Mouse (Mus musculus) neural tube, embryonic 11.5 days (tissue): ENCODE data around the gene Stox2. TPM values are rescaled to one million over a fixed set of nuclear protein-coding genes. Genes with fewer than 3 reads are reported as not detected.

Source experiments
- ATAC-seq: fragments of 200-750 bp; cut with Nextera tagmentation; 2 replicates; pipeline ENCODE4 v1.8.0; 2017; ENCODE audit warnings: moderate number of reproducible peaks, mild to moderate bottlenecking, moderate TSS enrichment, moderate library complexity; ENCODE audit not compliant: insufficient read depth, low FRiP score, low TSS enrichment
- DNase-seq: peaks from one replicate; pipeline ENCODE4 v3.0.0-alpha.2; 2015; ENCODE audit warnings: low spot score
- H3K27ac ChIP-seq: fragments of 300-500 bp; sonication (generic); 2 replicates; pipeline ENCODE4 v1.5.1; 2014; ENCODE audit warnings: low read depth, mild to moderate bottlenecking, low read length
- H3K27me3 ChIP-seq: fragments of 300-500 bp; sonication (generic); 2 replicates; pipeline ENCODE4 v1.6.1; 2014; ENCODE audit warnings: mild to moderate bottlenecking, low read length, mixed read lengths; ENCODE audit not compliant: control insufficient read depth, insufficient read depth
- H3K36me3 ChIP-seq: fragments of 300-500 bp; sonication (generic); 2 replicates; pipeline ENCODE4 v1.6.1; 2014; ENCODE audit warnings: mild to moderate bottlenecking, low read length, moderate library complexity, mixed read lengths; ENCODE audit not compliant: control insufficient read depth, insufficient read depth
- H3K4me1 ChIP-seq: fragments of 300-500 bp; sonication (generic); 2 replicates; pipeline ENCODE4 v1.6.1; 2014; ENCODE audit warnings: low read length, mixed read lengths; ENCODE audit not compliant: control insufficient read depth, insufficient read depth
- H3K4me2 ChIP-seq: fragments of 300-500 bp; sonication (generic); 2 replicates; pipeline ENCODE4 v1.6.1; 2014; ENCODE audit warnings: low read depth, mild to moderate bottlenecking, moderate library complexity
- H3K4me3 ChIP-seq: fragments of 300-500 bp; sonication (generic); 2 replicates; pipeline ENCODE4 v1.5.1; 2014; ENCODE audit warnings: low read depth, low read length
- H3K9ac ChIP-seq: fragments of 300-500 bp; sonication (generic); 2 replicates; pipeline ENCODE4 v1.6.1; 2014; ENCODE audit warnings: mild to moderate bottlenecking, low read length
- H3K9me3 ChIP-seq: fragments of 300-500 bp; sonication (generic); 2 replicates; pipeline ENCODE4 v1.6.1; 2016; ENCODE audit warnings: low read length; ENCODE audit not compliant: control insufficient read depth
- WGBS: fragments of 180-500 bp; shearing (Covaris S2); extraction: QIAGEN DNeasy Blood & Tissue Kit; methylation state at CpG from one replicate; pipeline ENCODE4 v1.1.7; 2014; 5-methylcytosine and 5-hydroxymethylcytosine counted together
- polyA plus RNA-seq: library from polyadenylated mRNA; unstranded; fragments of >200 nt; fragmentation: Nextera tagmentation; extraction: Ambion mirVana; gene quantifications from 2 replicates; pipeline ENCODE4 v1.2.1, GENCODE M21; 2014

The Stox2 gene
- polyA plus RNA-seq, 1 experiment from 2014 or later, result 27.9 TPM

GRCm38 (mm10) chr8:47320707-47321106 lies 125.5 kb downstream of the Stox2 start:
- H3K9me3 ChIP-seq, result no peaks in the 10 kb centered on the region
- WGBS, result 48% methylated on average over 2 of the region's 2 CpGs
- no peak overlapping the region for H3K4me2 ChIP-seq
- DNase-seq, result no peak
- H3K27me3 ChIP-seq, result no peaks in the 10 kb centered on the region
- no peak for ATAC-seq
- no peak overlapping the region for H3K27ac ChIP-seq
- no peaks in the 10 kb centered on the region for H3K4me1 ChIP-seq
- no peaks in the 10 kb centered on the region for H3K36me3 ChIP-seq
- no peak overlapping the region for H3K9ac ChIP-seq
- no peak overlapping the region for H3K4me3 ChIP-seq

- Histone ChIP-seq H3K4me1 (no peaks in the 10 kb centered on the region), H3K9me3 (no peaks in the 10 kb centered on the region), H3K27me3 (no peaks in the 10 kb centered on the region), H3K27ac (no peak overlapping the region), H3K4me3 (no peak overlapping the region), H3K9ac (no peak overlapping the region), H3K4me2 (no peak overlapping the region), H3K36me3 (no peaks in the 10 kb centered on the region)
- 63% methylated on average over 3 of the region's 3 CpGs for WGBS
- DNase-seq, result no peak
- ATAC-seq, result no peak
These were observed 127.7 kb downstream of the Stox2 start for GRCm38 (mm10) chr8:47318468-47318867.

DNA sequence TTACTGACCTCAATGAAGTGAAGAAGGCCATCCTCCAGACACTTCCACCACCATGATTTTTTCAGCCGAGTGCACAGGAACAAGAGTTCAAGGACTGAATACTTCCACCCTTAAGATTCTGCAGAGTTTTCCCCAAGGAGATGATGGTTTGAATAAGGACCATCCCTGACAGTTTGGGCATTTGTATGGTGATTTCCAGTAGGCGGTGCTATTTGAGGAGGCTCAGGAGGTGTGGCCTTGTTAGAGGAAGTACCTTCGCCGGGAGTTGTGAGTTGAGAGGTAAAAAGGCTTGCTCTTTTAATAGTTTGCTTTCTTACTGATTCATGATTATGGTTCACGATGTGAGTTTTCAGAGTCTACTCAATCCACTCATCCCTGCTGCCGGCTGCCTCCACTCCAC lies 138.0 kb downstream of the Stox2 start:
- Histone ChIP-seq H3K27ac (no peak overlapping the region), H3K36me3 (no peaks in the 10 kb centered on the region), H3K4me1 (no peaks in the 10 kb centered on the region), H3K9me3 (no peaks in the 10 kb centered on the region), H3K9ac (no peak overlapping the region), H3K27me3 (no peaks in the 10 kb centered on the region), H3K4me3 (no peak overlapping the region), H3K4me2 (no peak overlapping the region)
- WGBS, result 95% methylated on average over 6 of the region's 6 CpGs
- DNase-seq (no peak), ATAC-seq (no peak)

- no peak overlapping the region for H3K9ac ChIP-seq
- H3K4me1 ChIP-seq, result no peaks in the 10 kb centered on the region
- no peaks in the 10 kb centered on the region for H3K9me3 ChIP-seq
- DNase-seq (no peak), ATAC-seq (no peak)
- 73% methylated on average over 5 of the region's 5 CpGs for WGBS
- no peak overlapping the region for H3K4me3 ChIP-seq
- no peak overlapping the region for H3K4me2 ChIP-seq
- H3K27ac ChIP-seq, result no peak overlapping the region
- no peaks in the 10 kb centered on the region for H3K36me3 ChIP-seq
- H3K27me3 ChIP-seq, result no peaks in the 10 kb centered on the region
These were observed 139.8 kb downstream of the Stox2 start for GRCm38 (mm10) chr8:47306372-47306771.

DNA sequence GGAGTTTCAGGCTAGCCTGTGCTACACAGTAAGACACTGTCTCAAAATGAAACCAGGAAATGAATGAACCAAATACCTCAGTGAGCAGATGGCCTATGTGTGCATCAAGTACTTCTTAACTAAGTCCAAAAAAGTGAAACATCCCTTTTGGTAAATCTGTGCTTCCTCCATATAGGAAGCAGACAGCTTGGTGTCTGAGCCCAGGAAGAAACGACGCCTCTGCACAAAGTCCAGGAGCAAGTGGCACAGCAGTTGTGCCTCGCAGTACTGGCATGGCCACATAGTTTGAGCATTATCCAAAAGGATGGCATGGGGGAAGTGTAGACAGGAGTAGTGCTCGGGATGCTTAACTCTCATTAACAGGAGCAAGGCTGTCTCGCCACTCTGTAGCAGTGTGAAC lies 140.3 kb downstream of the Stox2 start:
- Histone ChIP-seq H3K9ac (no peak overlapping the region), H3K4me1 (no peaks in the 10 kb centered on the region), H3K27ac (no peak overlapping the region), H3K36me3 (no peaks in the 10 kb centered on the region), H3K4me2 (no peak overlapping the region), H3K27me3 (no peaks in the 10 kb centered on the region), H3K4me3 (no peak overlapping the region), H3K9me3 (no peaks in the 10 kb centered on the region)
- no peak for ATAC-seq
- no peak for DNase-seq
- 95% methylated on average over 5 of the region's 5 CpGs for WGBS

GRCm38 (mm10) chr8:47298460-47298859 lies 147.7 kb downstream of the Stox2 start:
- no peak overlapping the region for H3K4me3 ChIP-seq
- H3K4me1 ChIP-seq, result no peaks in the 10 kb centered on the region
- H3K27me3 ChIP-seq, result no peaks in the 10 kb centered on the region
- no peaks in the 10 kb centered on the region for H3K36me3 ChIP-seq
- ATAC-seq (no peak), DNase-seq (no peak)
- H3K9ac ChIP-seq, result no peak overlapping the region
- H3K9me3 ChIP-seq, result no peaks in the 10 kb centered on the region
- 98% methylated on average over 3 of the region's 3 CpGs for WGBS
- H3K27ac ChIP-seq, result no peak overlapping the region
- H3K4me2 ChIP-seq, result no peak overlapping the region

DNA sequence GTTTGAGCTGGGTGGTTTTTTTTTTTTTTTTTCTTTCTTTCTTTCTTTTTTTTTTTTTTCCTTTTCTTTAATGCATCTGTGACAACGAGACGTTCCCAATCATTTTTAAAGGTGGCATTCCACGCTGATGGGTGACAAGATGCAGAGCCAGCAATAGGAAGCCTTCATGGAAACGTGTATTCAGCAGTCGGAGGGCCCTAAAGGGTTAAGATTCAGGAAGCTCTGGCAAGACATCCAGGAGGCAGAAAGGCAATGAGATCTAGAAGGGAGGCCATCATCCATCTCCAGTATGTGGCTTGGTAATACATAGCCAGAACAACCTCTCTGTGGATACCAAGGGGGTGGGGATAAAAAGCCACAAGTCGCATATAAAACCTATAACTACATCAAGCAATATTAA lies 156.5 kb downstream of the Stox2 start:
- no peaks in the 10 kb centered on the region for H3K9me3 ChIP-seq
- WGBS, result 7% methylated on average over 6 of the region's 6 CpGs
- H3K36me3 ChIP-seq, result no peaks in the 10 kb centered on the region
- H3K9ac ChIP-seq, result peak overlapping the region; percentile 99
- ATAC-seq, result no peak
- no peak for DNase-seq
- H3K27me3 ChIP-seq, result no peaks in the 10 kb centered on the region
- H3K4me2 ChIP-seq, result peak overlapping the region; percentile 81
- peak overlapping the region; percentile 94 for H3K4me3 ChIP-seq
- H3K27ac ChIP-seq, result peak overlapping the region; percentile 98
- peaks cover 19% of the 10 kb centered on the region for H3K4me1 ChIP-seq

DNA sequence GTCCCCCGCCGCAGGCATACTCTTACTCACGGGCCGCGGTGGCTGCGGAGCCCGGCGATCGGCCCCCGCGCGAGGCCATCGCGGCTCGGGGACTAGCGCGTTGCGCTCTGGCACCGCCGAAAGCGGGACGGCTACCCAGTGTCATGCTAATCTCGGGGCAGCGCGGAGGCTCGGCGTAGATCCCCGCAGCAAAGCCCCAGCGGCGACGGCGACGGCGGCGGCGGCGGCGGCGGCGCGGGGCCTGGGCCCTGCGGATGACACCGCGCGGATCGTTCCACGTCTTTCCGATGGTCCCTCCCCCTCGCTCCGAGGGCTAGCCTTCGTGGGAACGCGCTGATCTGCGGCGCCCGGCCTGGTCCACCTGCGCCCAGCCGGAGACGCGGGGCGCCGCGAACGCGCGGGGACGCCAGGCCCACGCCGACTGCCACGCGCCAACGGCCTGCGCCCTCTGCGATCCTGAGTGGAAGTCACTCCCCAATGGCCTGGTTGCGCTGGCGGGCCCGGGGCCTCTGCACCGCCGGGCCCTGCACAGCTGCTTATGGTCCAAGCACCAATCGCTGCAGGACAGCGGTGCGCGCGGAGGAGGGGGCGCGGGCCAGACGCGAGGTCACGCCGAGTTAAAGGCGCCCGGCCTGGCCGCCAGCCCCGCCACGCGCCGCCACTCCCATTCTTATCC lies 157.2 kb downstream of the Stox2 start:
- WGBS, result under 1% methylated on average over 88 of the region's 97 CpGs
- Histone ChIP-seq H3K9ac (peak overlapping the region; percentile 99), H3K4me1 (peaks cover 21% of the 10 kb centered on the region), H3K27me3 (no peaks in the 10 kb centered on the region), H3K4me2 (peak overlapping the region; percentile 81), H3K9me3 (no peaks in the 10 kb centered on the region), H3K4me3 (peak overlapping the region; percentile 94), H3K27ac (peak overlapping the region; percentile 98), H3K36me3 (no peaks in the 10 kb centered on the region)
- ATAC-seq, result peak; percentile 84
- DNase-seq, result peak; percentile 90

GRCm38 (mm10) chr8:47288131-47288865 lies 157.9 kb downstream of the Stox2 start:
- H3K27ac ChIP-seq, result peak overlapping the region; percentile 98
- peak overlapping the region; percentile 94 for H3K4me3 ChIP-seq
- peak; percentile 82 for DNase-seq
- no peaks in the 10 kb centered on the region for H3K36me3 ChIP-seq
- H3K4me1 ChIP-seq, result peaks cover 26% of the 10 kb centered on the region
- no peaks in the 10 kb centered on the region for H3K9me3 ChIP-seq
- ATAC-seq, result peak; percentile 52
- H3K27me3 ChIP-seq, result no peaks in the 10 kb centered on the region
- peak overlapping the region; percentile 81 for H3K4me2 ChIP-seq
- H3K9ac ChIP-seq, result peak overlapping the region; percentile 99
- under 1% methylated on average over 67 of the region's 78 CpGs for WGBS
